Mouse (Mus musculus): ENCODE results near the gene Tigd3.

GRCm38 (mm10) chr19:5942581-5942980 is 48.6 kb upstream of the Tigd3 start:
- TF ChIP-seq HCFC1 (IDR thresholded peaks at IDR 0.05; ENCODE audit: borderline replicate concordance, insufficient read depth, low read length) (no peak), ZNF384 (IDR thresholded peaks at IDR 0.05; ENCODE audit: low read depth, low read length) (no peak), MAFK (IDR thresholded peaks at IDR 0.05; ENCODE audit: insufficient read depth, low read depth, low read length) (no peak)

Data from ES-E14 (cell line).